Mouse (Mus musculus): Measurements from ENCODE around the gene Mrpl55. TPM values are rescaled to one million over a fixed set of nuclear protein-coding genes. Genes with fewer than 3 reads are reported as not detected.

Mrpl55 gene
- polyA plus RNA-seq, 1 experiment = 44.7 TPM

DNA sequence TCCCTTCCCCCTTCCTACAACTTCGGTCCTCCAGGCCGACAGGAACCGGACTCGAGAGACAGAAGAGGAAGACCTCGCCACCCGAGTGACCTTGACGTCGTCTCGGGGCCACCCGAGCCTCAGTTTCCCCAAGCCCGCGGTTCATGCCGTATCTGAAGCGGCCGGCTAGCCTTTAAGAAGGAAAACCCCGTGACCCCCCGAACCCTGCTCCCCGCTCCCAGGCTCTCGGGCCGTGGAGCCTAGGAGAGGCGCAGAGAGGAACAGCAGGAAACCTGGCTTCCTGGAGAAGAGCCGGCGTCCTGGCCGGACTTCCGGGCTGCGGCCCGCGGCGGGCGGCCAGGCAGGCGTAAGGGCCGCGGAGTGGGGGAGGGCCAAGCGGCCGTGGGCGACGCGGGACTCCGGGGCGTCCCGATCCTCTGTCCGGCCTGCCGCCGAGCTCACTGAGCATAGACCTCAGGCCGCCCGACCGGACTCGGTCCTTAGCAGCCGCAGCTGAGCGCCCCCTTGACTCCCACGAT, 25.4 kb downstream of the Mrpl55 start:
- Histone ChIP-seq H3ac (ENCODE audit: control insufficient read depth, insufficient read length, low read depth) (peak overlapping the region; percentile 99), H3K4me3 (ENCODE audit: insufficient read depth, poor library complexity, severe bottlenecking) (peak overlapping the region; percentile 100), H3K79me3 (ENCODE audit: low read depth) (peaks cover 57% of the 10 kb centered on the region), H3K27me3 (ENCODE audit: control insufficient read depth, insufficient read depth, insufficient read length) (no peaks in the 10 kb centered on the region), H3K79me2 (ENCODE audit: control insufficient read depth, insufficient read depth) (peaks cover 65% of the 10 kb centered on the region), H3K36me3 (ENCODE audit: control insufficient read depth, insufficient read depth) (peaks cover 28% of the 10 kb centered on the region)
- TF ChIP-seq FOSL1 (IDR thresholded peaks at IDR 0.05; ENCODE audit: insufficient read depth, low read length, poor library complexity, severe bottlenecking) (no peak), MYOG (IDR thresholded peaks at IDR 0.05; ENCODE audit: control insufficient read depth, extremely low read depth, insufficient read length) (no peak), MAX (IDR thresholded peaks at IDR 0.05) (no peak), MYOD1 (IDR thresholded peaks at IDR 0.05; ENCODE audit: control insufficient read depth, insufficient read length, low read depth) (no peak), USF1 (IDR thresholded peaks at IDR 0.05; ENCODE audit: low read depth) (no peak), CTCF (IDR thresholded peaks at IDR 0.05; ENCODE audit: control insufficient read depth, insufficient read depth, insufficient read length) (no peak), CEBPB (IDR thresholded peaks at IDR 0.05; ENCODE audit: low read depth) (no peak)

DNA sequence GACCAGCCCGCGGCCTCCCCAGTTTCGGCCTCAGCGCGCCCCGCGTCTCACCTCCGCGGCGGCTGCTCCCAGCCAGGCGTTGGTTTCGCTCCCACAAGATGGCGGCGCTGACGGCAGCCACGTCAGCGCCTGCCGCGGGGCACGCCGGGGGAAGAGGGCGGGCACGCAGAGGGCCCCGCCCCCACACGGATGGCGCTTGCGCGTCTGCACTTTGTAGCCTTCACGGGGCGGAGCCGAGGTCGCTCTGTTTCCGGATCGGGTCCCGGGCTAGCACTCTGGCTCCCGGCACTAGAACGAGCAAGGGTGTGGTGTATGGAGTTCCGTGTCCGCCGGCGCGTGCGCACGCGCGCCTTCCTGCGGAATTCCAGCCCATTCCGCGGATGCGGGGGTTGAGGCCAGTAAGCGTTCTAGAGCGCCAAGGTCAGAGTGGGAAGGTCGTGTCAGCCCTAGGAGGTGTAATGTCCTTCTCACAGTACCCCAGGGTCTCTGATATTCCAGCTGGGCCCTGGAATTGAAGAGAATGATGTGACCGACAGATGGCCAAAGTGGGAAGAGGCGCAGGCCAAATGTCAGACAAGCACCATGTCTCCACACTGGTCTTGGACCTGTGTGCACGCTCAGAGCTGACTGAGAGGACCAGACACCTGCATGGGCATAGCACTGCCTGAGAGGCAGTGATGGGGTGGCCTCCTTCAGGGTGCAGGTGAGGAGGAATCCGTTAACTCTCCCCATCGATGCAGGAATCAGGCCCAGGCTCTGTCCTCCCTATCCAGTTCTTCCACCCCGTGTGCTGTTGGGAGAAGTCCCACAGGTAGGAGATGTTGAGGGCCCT, 26.1 kb downstream of the Mrpl55 start, which contains the start of gene Arf1:
Arf1 (minus strand) TSS at position 149 of the 832 bp plus-strand sequence.
- Histone ChIP-seq H3ac (ENCODE audit: control insufficient read depth, insufficient read length, low read depth) (peak within 1 kb of the TSS; percentile 99), H3K79me3 (ENCODE audit: low read depth) (peaks cover 50% of the 10 kb centered on the region), H3K4me3 (ENCODE audit: insufficient read depth, poor library complexity, severe bottlenecking) (peak within 1 kb of the TSS; percentile 100), H3K36me3 (ENCODE audit: control insufficient read depth, insufficient read depth) (peaks cover 21% of the 10 kb centered on the region), H3K79me2 (ENCODE audit: control insufficient read depth, insufficient read depth) (peaks cover 58% of the 10 kb centered on the region), H3K27me3 (ENCODE audit: control insufficient read depth, insufficient read depth, insufficient read length) (no peaks in the 10 kb centered on the region)
- peak; percentile 56 for TF ChIP-seq MAX (IDR thresholded peaks at IDR 0.05)
- TF ChIP-seq FOSL1 (IDR thresholded peaks at IDR 0.05; ENCODE audit: insufficient read depth, low read length, poor library complexity, severe bottlenecking) = no peak
- no peak for TF ChIP-seq CEBPB (IDR thresholded peaks at IDR 0.05; ENCODE audit: low read depth)

DNA sequence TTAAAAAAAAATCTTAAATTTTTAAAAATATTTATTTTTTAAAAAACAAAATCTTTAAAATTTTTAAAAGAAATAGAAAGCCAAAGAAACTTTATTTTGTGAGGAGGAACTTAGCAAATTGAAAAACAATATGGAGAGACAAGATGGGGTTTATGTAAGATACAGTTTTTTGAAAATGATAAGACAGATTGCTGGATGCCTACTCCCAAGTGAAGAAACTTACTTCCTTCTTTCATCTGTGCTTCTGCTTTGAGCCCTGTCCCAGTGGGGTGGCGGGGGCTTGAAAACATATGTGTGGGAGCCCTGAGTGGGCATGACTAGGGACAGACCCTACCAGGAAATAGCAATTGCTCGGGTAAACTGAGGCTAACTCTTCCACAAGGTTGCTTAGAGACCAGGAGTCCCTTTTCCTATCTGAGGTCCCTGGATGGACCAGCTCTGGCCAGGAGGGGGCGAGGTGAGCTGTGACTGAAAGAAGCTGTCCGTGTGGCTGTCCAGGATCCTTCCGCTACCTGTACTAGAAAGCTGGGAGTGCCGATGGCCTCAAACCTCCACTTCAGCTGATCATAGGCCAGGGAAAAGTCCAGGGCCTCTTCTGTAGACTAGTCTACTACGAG, 28.0 kb downstream of the Mrpl55 start:
- Histone ChIP-seq H3K36me3 (ENCODE audit: control insufficient read depth, insufficient read depth) (peaks cover 2% of the 10 kb centered on the region), H3K79me3 (ENCODE audit: low read depth) (peaks cover 31% of the 10 kb centered on the region), H3K4me3 (ENCODE audit: insufficient read depth, poor library complexity, severe bottlenecking) (no peak overlapping the region), H3K27me3 (ENCODE audit: control insufficient read depth, insufficient read depth, insufficient read length) (peaks cover 3% of the 10 kb centered on the region), H3ac (ENCODE audit: control insufficient read depth, insufficient read length, low read depth) (no peak overlapping the region), H3K79me2 (ENCODE audit: control insufficient read depth, insufficient read depth) (peaks cover 39% of the 10 kb centered on the region)
- TF ChIP-seq MAX (IDR thresholded peaks at IDR 0.05) (no peak), CTCF (IDR thresholded peaks at IDR 0.05; ENCODE audit: control insufficient read depth, insufficient read depth, insufficient read length) (no peak), USF1 (IDR thresholded peaks at IDR 0.05; ENCODE audit: low read depth) (no peak), MYOD1 (IDR thresholded peaks at IDR 0.05; ENCODE audit: control insufficient read depth, insufficient read length, low read depth) (no peak), CEBPB (IDR thresholded peaks at IDR 0.05; ENCODE audit: low read depth) (no peak), FOSL1 (IDR thresholded peaks at IDR 0.05; ENCODE audit: insufficient read depth, low read length, poor library complexity, severe bottlenecking) (no peak), MYOG (IDR thresholded peaks at IDR 0.05; ENCODE audit: control insufficient read depth, extremely low read depth, insufficient read length) (no peak)

DNA sequence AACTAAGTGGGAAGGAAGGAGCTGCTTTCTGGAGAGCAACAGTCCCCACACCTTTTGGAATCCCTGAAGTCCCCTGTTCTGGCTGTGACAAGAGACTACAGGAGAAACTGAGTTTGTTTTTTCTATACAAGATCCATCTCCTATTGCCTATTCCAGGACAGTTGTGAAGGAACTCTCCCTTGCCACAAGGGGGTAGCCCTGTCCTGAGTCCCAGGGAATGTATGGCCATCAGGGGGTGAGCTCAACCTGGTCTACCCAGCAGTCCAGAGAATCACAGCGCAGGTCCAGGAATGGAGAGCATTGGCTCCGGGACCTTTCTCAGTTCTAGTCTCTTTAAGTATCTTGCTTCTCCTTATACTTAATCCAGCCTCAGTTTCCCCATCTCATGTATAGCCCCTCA, 30.5 kb downstream of the Mrpl55 start:
- Histone ChIP-seq H3K79me3 (ENCODE audit: low read depth) (peaks cover 6% of the 10 kb centered on the region), H3K4me3 (ENCODE audit: insufficient read depth, poor library complexity, severe bottlenecking) (no peak overlapping the region), H3K27me3 (ENCODE audit: control insufficient read depth, insufficient read depth, insufficient read length) (peaks cover 12% of the 10 kb centered on the region), H3K79me2 (ENCODE audit: control insufficient read depth, insufficient read depth) (peaks cover 13% of the 10 kb centered on the region), H3K36me3 (ENCODE audit: control insufficient read depth, insufficient read depth) (no peaks in the 10 kb centered on the region), H3ac (ENCODE audit: control insufficient read depth, insufficient read length, low read depth) (no peak overlapping the region)
- TF ChIP-seq USF1 (IDR thresholded peaks at IDR 0.05; ENCODE audit: low read depth) (no peak), CEBPB (IDR thresholded peaks at IDR 0.05; ENCODE audit: low read depth) (no peak), MYOG (IDR thresholded peaks at IDR 0.05; ENCODE audit: control insufficient read depth, extremely low read depth, insufficient read length) (no peak), MYOD1 (IDR thresholded peaks at IDR 0.05; ENCODE audit: control insufficient read depth, insufficient read length, low read depth) (no peak), MAX (IDR thresholded peaks at IDR 0.05) (no peak), CTCF (IDR thresholded peaks at IDR 0.05; ENCODE audit: control insufficient read depth, insufficient read depth, insufficient read length) (no peak), FOSL1 (IDR thresholded peaks at IDR 0.05; ENCODE audit: insufficient read depth, low read length, poor library complexity, severe bottlenecking) (no peak)

DNA sequence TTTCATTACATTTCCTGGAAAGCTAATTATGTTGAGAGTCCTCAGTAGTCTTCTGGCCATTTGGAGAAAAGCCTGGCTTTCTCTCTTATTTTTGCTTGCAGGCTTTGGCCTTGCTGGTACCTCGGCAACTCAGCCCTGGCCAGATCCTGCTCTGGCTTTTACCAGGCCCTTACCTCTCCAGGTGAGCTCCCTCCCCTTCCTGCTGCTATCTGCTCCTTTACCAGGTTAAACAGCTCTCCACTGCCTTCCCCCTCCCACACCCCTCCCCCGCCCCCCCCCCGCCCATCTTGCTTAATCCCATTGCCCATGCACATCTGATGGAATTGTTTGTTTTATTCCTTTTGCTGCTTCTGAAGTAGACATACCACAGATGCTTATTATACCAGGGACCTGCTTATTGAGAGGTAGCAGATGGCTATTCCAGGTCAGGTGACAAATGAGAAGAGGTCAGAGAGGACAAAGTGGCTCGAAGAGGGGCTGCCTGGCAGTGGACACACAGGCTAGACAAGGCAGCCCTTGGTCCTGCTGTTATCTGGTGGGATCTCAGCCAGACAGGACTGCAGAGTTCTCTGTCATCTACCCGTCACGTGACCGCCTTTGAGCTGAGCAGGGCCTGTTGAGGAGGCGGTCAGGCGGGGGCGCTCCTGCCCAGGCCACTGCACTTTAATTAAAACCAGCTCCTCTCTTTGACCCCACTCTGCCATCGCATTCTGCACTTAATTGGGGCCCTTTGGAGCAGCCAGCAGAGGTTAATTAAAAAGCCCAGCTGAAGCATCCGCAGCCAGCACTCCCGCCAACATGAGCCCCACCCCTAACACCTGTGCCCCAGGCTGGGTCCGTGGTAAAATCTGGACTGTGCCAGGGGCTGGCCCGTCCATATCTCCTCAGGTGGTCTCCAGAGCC, 36.5 kb downstream of the Mrpl55 start:
- no peak overlapping the region for H3K4me3 ChIP-seq (ENCODE audit: insufficient read depth, poor library complexity, severe bottlenecking)

More for the DNA sequence above, 36.5 kb downstream of the Mrpl55 start:
- Histone ChIP-seq H3K27me3 (ENCODE audit: control insufficient read depth, insufficient read depth, insufficient read length) (peaks cover 59% of the 10 kb centered on the region), H3K79me2 (ENCODE audit: control insufficient read depth, insufficient read depth) (no peaks in the 10 kb centered on the region), H3ac (ENCODE audit: control insufficient read depth, insufficient read length, low read depth) (no peak overlapping the region), H3K36me3 (ENCODE audit: control insufficient read depth, insufficient read depth) (no peaks in the 10 kb centered on the region), H3K79me3 (ENCODE audit: low read depth) (no peaks in the 10 kb centered on the region)
- TF ChIP-seq USF1 (IDR thresholded peaks at IDR 0.05; ENCODE audit: low read depth) (peak; percentile 71), CTCF (IDR thresholded peaks at IDR 0.05; ENCODE audit: control insufficient read depth, insufficient read depth, insufficient read length) (no peak)
